Mouse (Mus musculus) C2C12 (cell line): ENCODE data around the gene Dscam. TPM values are rescaled to one million over a fixed set of nuclear protein-coding genes. Genes with fewer than 3 reads are reported as not detected.
"Not testable (repeated sequence)": the region's sequence is repeated elsewhere in the genome, so short reads cannot be mapped to it uniquely, and the experiment has no call there.

Experiments
- H3K27me3 ChIP-seq: one replicate; pipeline ENCODE4 v1.6.1; 2011; ENCODE audit not compliant: control insufficient read depth, insufficient read depth, insufficient read length
- H3K36me3 ChIP-seq: one replicate; pipeline ENCODE4 v1.6.1; 2011; ENCODE audit not compliant: control insufficient read depth, insufficient read depth
- H3K4me3 ChIP-seq: one replicate; pipeline ENCODE4 v1.5.1; 2011; ENCODE audit warnings: mild to moderate bottlenecking, control low read depth; ENCODE audit not compliant: poor library complexity, insufficient read depth, severe bottlenecking
- H3K79me2 ChIP-seq: one replicate; pipeline ENCODE4 v1.6.1; 2011; ENCODE audit not compliant: control insufficient read depth, insufficient read depth
- H3K79me3 ChIP-seq: one replicate; pipeline ENCODE4 v1.6.1; 2011; ENCODE audit warnings: low read depth, control low read depth
- H3ac ChIP-seq: one replicate; pipeline ENCODE3; 2011; ENCODE audit warnings: low read depth; ENCODE audit not compliant: control insufficient read depth, insufficient read length
- CEBPB ChIP-seq: IDR thresholded peaks from one replicate; pipeline ENCODE4 v1.6.1; 2011; ENCODE audit warnings: low read depth, mild to moderate bottlenecking, control low read depth, moderate library complexity
- CTCF ChIP-seq: IDR thresholded peaks from one replicate; pipeline ENCODE4 v1.5.1; 2011; ENCODE audit not compliant: control insufficient read depth, insufficient read depth, insufficient read length
- FOSL1 ChIP-seq: IDR thresholded peaks from one replicate; pipeline ENCODE4 v1.8.0; 2011; ENCODE audit warnings: mild to moderate bottlenecking, low read length; ENCODE audit not compliant: poor library complexity, insufficient read depth, severe bottlenecking
- MAX ChIP-seq: IDR thresholded peaks from one replicate; pipeline ENCODE4 v1.6.1; 2011; ENCODE audit warnings: mild to moderate bottlenecking, control low read depth
- MYOD1 ChIP-seq: IDR thresholded peaks from one replicate; pipeline ENCODE4 v1.6.1; 2011; ENCODE audit warnings: low read depth; ENCODE audit not compliant: control insufficient read depth, insufficient read length
- MYOG ChIP-seq: IDR thresholded peaks from one replicate; pipeline ENCODE4 v1.6.1; 2011; ENCODE audit not compliant: control insufficient read depth, insufficient read length; ENCODE audit errors: extremely low read depth
- USF1 ChIP-seq: IDR thresholded peaks from one replicate; pipeline ENCODE4 v1.6.1; 2011; ENCODE audit warnings: low read depth, mild to moderate bottlenecking, control low read depth, moderate library complexity
- polyA plus RNA-seq: library from polyadenylated mRNA; unstranded; fragments of >200 nt; fragmentation: generic; extraction: Trizol; gene quantifications from one replicate; pipeline ENCODE4 v1.2.1, GENCODE M21; 2012; ENCODE audit warnings: missing spikeins

Dscam gene
- polyA plus RNA-seq, 1 experiment = not detected

- Histone ChIP-seq H3K36me3 (no peaks in the 10 kb centered on the region), H3K4me3 (no peak overlapping the region), H3K79me2 (no peaks in the 10 kb centered on the region), H3ac (no peak overlapping the region), H3K79me3 (no peaks in the 10 kb centered on the region), H3K27me3 (no peaks in the 10 kb centered on the region)
- TF ChIP-seq MYOD1 = no peak
Measured at GRCm38 (mm10) chr16:96885817-96886216, 284.7 kb downstream of the Dscam start.

GRCm38 (mm10) chr16:96884590-96884989 is 286.0 kb downstream of the Dscam start:
- not testable (repeated sequence) for H3K36me3 ChIP-seq, H3K4me3 ChIP-seq, H3K79me2 ChIP-seq, H3ac ChIP-seq, H3K27me3 ChIP-seq, H3K79me3 ChIP-seq

- Histone ChIP-seq H3ac (no peak overlapping the region), H3K27me3 (no peaks in the 10 kb centered on the region), H3K79me3 (no peaks in the 10 kb centered on the region), H3K36me3 (no peaks in the 10 kb centered on the region), H3K4me3 (no peak overlapping the region), H3K79me2 (no peaks in the 10 kb centered on the region)
- TF ChIP-seq MAX = no peak
- TF ChIP-seq MYOD1 = no peak
- no peak for TF ChIP-seq FOSL1
- no peak for TF ChIP-seq CTCF
- no peak for TF ChIP-seq USF1
- TF ChIP-seq CEBPB = no peak
- no peak for TF ChIP-seq MYOG
Measured at GRCm38 (mm10) chr16:96877271-96877670, 293.3 kb downstream of the Dscam start.

- H3K79me2 ChIP-seq = no peaks in the 10 kb centered on the region
- H3K27me3 ChIP-seq = no peaks in the 10 kb centered on the region
- no peak overlapping the region for H3ac ChIP-seq
- no peaks in the 10 kb centered on the region for H3K79me3 ChIP-seq
- no peak overlapping the region for H3K4me3 ChIP-seq
- no peaks in the 10 kb centered on the region for H3K36me3 ChIP-seq
- TF ChIP-seq CEBPB (no peak), MYOG (no peak), MYOD1 (no peak), FOSL1 (no peak), MAX (no peak), CTCF (no peak), USF1 (no peak)
Measured at GRCm38 (mm10) chr16:96872799-96873198, 297.8 kb downstream of the Dscam start.

- no peak overlapping the region for H3K4me3 ChIP-seq
- no peaks in the 10 kb centered on the region for H3K36me3 ChIP-seq
- no peak overlapping the region for H3ac ChIP-seq
- no peaks in the 10 kb centered on the region for H3K79me2 ChIP-seq
- H3K27me3 ChIP-seq = no peaks in the 10 kb centered on the region
- H3K79me3 ChIP-seq = no peaks in the 10 kb centered on the region
- TF ChIP-seq USF1 (peak; percentile 36), MYOG (no peak)
Measured at GRCm38 (mm10) chr16:96857571-96857970, 313.0 kb downstream of the Dscam start.

- Histone ChIP-seq H3K79me2 (no peaks in the 10 kb centered on the region), H3K4me3 (no peak overlapping the region), H3K79me3 (no peaks in the 10 kb centered on the region), H3K27me3 (no peaks in the 10 kb centered on the region), H3ac (no peak overlapping the region), H3K36me3 (no peaks in the 10 kb centered on the region)
- no peak for TF ChIP-seq USF1
- no peak for TF ChIP-seq MYOG
- TF ChIP-seq MAX = no peak
- no peak for TF ChIP-seq CEBPB
- no peak for TF ChIP-seq MYOD1
- no peak for TF ChIP-seq FOSL1
- TF ChIP-seq CTCF = no peak
Measured at GRCm38 (mm10) chr16:96855060-96855459, 315.5 kb downstream of the Dscam start.

- TF ChIP-seq CTCF (peak; percentile 1), MYOD1 (no peak)
- no peak overlapping the region for H3ac ChIP-seq
- no peaks in the 10 kb centered on the region for H3K27me3 ChIP-seq
- no peaks in the 10 kb centered on the region for H3K79me2 ChIP-seq
- H3K4me3 ChIP-seq = no peak overlapping the region
- no peaks in the 10 kb centered on the region for H3K79me3 ChIP-seq
- H3K36me3 ChIP-seq = no peaks in the 10 kb centered on the region
Measured at GRCm38 (mm10) chr16:96852383-96852782, 318.2 kb downstream of the Dscam start.
